Mouse (Mus musculus): ENCODE results near the gene Zbtb21. TPM values are rescaled to one million over a fixed set of nuclear protein-coding genes. Genes with fewer than 3 reads are reported as not detected.

Zbtb21 gene
- polyA plus RNA-seq, 1 experiment from 2014 or later, result 10.4 TPM

GRCm38 (mm10) chr16:97919793-97920192 lies 42.6 kb downstream of the Zbtb21 start:
- no peaks in the 10 kb centered on the region for H3K27me3 ChIP-seq (ENCODE audit: control insufficient read depth, insufficient read depth, low read length)
- ATAC-seq (replicated peaks; ENCODE audit: insufficient number of reproducible peaks, low FRiP score, low TSS enrichment), result no peak
- H3K4me3 ChIP-seq (ENCODE audit: low read depth, low read length), result no peak overlapping the region
- H3K4me2 ChIP-seq, result no peak overlapping the region
- no peak overlapping the region for H3K9ac ChIP-seq (ENCODE audit: low read depth, low read length)
- 22% methylated on average over 2 of the region's 2 CpGs for WGBS (ENCODE audit: insufficient replicate concordance)
- H3K27ac ChIP-seq (ENCODE audit: low read depth, low read length), result no peak overlapping the region
- H3K36me3 ChIP-seq (ENCODE audit: control insufficient read depth, insufficient read depth, low read length), result no peaks in the 10 kb centered on the region
- H3K4me1 ChIP-seq (ENCODE audit: control insufficient read depth, insufficient read depth, low read length), result peaks cover 17% of the 10 kb centered on the region
- no peaks in the 10 kb centered on the region for H3K9me3 ChIP-seq (replicated peaks; ENCODE audit: control insufficient read depth, low read length)

GRCm38 (mm10) chr16:97912873-97913272 lies 49.5 kb downstream of the Zbtb21 start:
- no peaks in the 10 kb centered on the region for H3K27me3 ChIP-seq (ENCODE audit: control insufficient read depth, insufficient read depth, low read length)
- no peak for ATAC-seq (replicated peaks; ENCODE audit: insufficient number of reproducible peaks, low FRiP score, low TSS enrichment)
- H3K27ac ChIP-seq (ENCODE audit: low read depth, low read length), result no peak overlapping the region
- H3K9ac ChIP-seq (ENCODE audit: low read depth, low read length), result no peak overlapping the region
- H3K4me3 ChIP-seq (ENCODE audit: low read depth, low read length), result no peak overlapping the region
- no peaks in the 10 kb centered on the region for H3K9me3 ChIP-seq (replicated peaks; ENCODE audit: control insufficient read depth, low read length)
- no peaks in the 10 kb centered on the region for H3K4me1 ChIP-seq (ENCODE audit: control insufficient read depth, insufficient read depth, low read length)
- no peak overlapping the region for H3K4me2 ChIP-seq
- H3K36me3 ChIP-seq (ENCODE audit: control insufficient read depth, insufficient read depth, low read length), result no peaks in the 10 kb centered on the region

- H3K4me2 ChIP-seq, result no peak overlapping the region
- H3K36me3 ChIP-seq (ENCODE audit: control insufficient read depth, insufficient read depth, low read length), result no peaks in the 10 kb centered on the region
- H3K9ac ChIP-seq (ENCODE audit: low read depth, low read length), result no peak overlapping the region
- 0 out of 2 replicates have a peak, but pooled peaks cover 4% of the 10 kb centered on the region for H3K4me1 ChIP-seq (ENCODE audit: control insufficient read depth, insufficient read depth, low read length)
- no peaks in the 10 kb centered on the region for H3K9me3 ChIP-seq (replicated peaks; ENCODE audit: control insufficient read depth, low read length)
- no peak overlapping the region for H3K4me3 ChIP-seq (ENCODE audit: low read depth, low read length)
- H3K27ac ChIP-seq (ENCODE audit: low read depth, low read length), result no peak overlapping the region
- ATAC-seq (replicated peaks; ENCODE audit: insufficient number of reproducible peaks, low FRiP score, low TSS enrichment), result no peak
- WGBS (ENCODE audit: insufficient replicate concordance), result 94% methylated on average over 1 of the region's 1 CpGs
- no peaks in the 10 kb centered on the region for H3K27me3 ChIP-seq (ENCODE audit: control insufficient read depth, insufficient read depth, low read length)
Observed at GRCm38 (mm10) chr16:97909356-97909755, 53.1 kb downstream of the Zbtb21 start.

- Histone ChIP-seq H3K27ac (ENCODE audit: low read depth, low read length) (no peak overlapping the region), H3K27me3 (ENCODE audit: control insufficient read depth, insufficient read depth, low read length) (no peaks in the 10 kb centered on the region), H3K9ac (ENCODE audit: low read depth, low read length) (no peak overlapping the region), H3K9me3 (replicated peaks; ENCODE audit: control insufficient read depth, low read length) (no peaks in the 10 kb centered on the region), H3K4me3 (ENCODE audit: low read depth, low read length) (no peak overlapping the region), H3K4me2 (no peak overlapping the region), H3K4me1 (ENCODE audit: control insufficient read depth, insufficient read depth, low read length) (0 out of 2 replicates have a peak, but pooled peaks cover 4% of the 10 kb centered on the region), H3K36me3 (ENCODE audit: control insufficient read depth, insufficient read depth, low read length) (no peaks in the 10 kb centered on the region)
- no peak for ATAC-seq (replicated peaks; ENCODE audit: insufficient number of reproducible peaks, low FRiP score, low TSS enrichment)
- 59% methylated on average over 6 of the region's 6 CpGs for WGBS (ENCODE audit: insufficient replicate concordance)
Observed at GRCm38 (mm10) chr16:97907496-97907895, 54.9 kb downstream of the Zbtb21 start.

- ATAC-seq (replicated peaks; ENCODE audit: insufficient number of reproducible peaks, low FRiP score, low TSS enrichment), result no peak
- no peaks in the 10 kb centered on the region for H3K27me3 ChIP-seq (ENCODE audit: control insufficient read depth, insufficient read depth, low read length)
- H3K9ac ChIP-seq (ENCODE audit: low read depth, low read length), result no peak overlapping the region
- no peak overlapping the region for H3K4me2 ChIP-seq
- H3K36me3 ChIP-seq (ENCODE audit: control insufficient read depth, insufficient read depth, low read length), result no peaks in the 10 kb centered on the region
- H3K4me3 ChIP-seq (ENCODE audit: low read depth, low read length), result no peak overlapping the region
- H3K27ac ChIP-seq (ENCODE audit: low read depth, low read length), result no peak overlapping the region
- H3K9me3 ChIP-seq (replicated peaks; ENCODE audit: control insufficient read depth, low read length), result no peaks in the 10 kb centered on the region
- H3K4me1 ChIP-seq (ENCODE audit: control insufficient read depth, insufficient read depth, low read length), result 0 out of 2 replicates have a peak, but pooled peaks cover 4% of the 10 kb centered on the region
Observed at GRCm38 (mm10) chr16:97906337-97906736, 56.1 kb downstream of the Zbtb21 start.

- 58% methylated on average over 2 of the region's 2 CpGs for WGBS (ENCODE audit: insufficient replicate concordance)
- Histone ChIP-seq H3K9ac (ENCODE audit: low read depth, low read length) (no peak overlapping the region), H3K4me2 (no peak overlapping the region), H3K27ac (ENCODE audit: low read depth, low read length) (no peak overlapping the region), H3K4me3 (ENCODE audit: low read depth, low read length) (no peak overlapping the region), H3K4me1 (ENCODE audit: control insufficient read depth, insufficient read depth, low read length) (0 out of 2 replicates have a peak, but pooled peaks cover 4% of the 10 kb centered on the region), H3K9me3 (replicated peaks; ENCODE audit: control insufficient read depth, low read length) (no peaks in the 10 kb centered on the region), H3K36me3 (ENCODE audit: control insufficient read depth, insufficient read depth, low read length) (no peaks in the 10 kb centered on the region), H3K27me3 (ENCODE audit: control insufficient read depth, insufficient read depth, low read length) (no peaks in the 10 kb centered on the region)
- no peak for ATAC-seq (replicated peaks; ENCODE audit: insufficient number of reproducible peaks, low FRiP score, low TSS enrichment)
Observed at GRCm38 (mm10) chr16:97905449-97905991, 56.9 kb downstream of the Zbtb21 start.

GRCm38 (mm10) chr16:97904035-97904434 lies 58.4 kb downstream of the Zbtb21 start:
- no peak for ATAC-seq (replicated peaks; ENCODE audit: insufficient number of reproducible peaks, low FRiP score, low TSS enrichment)
- H3K9ac ChIP-seq (ENCODE audit: low read depth, low read length), result no peak overlapping the region
- H3K4me1 ChIP-seq (ENCODE audit: control insufficient read depth, insufficient read depth, low read length), result 0 out of 2 replicates have a peak, but pooled peaks cover 4% of the 10 kb centered on the region
- no peaks in the 10 kb centered on the region for H3K9me3 ChIP-seq (replicated peaks; ENCODE audit: control insufficient read depth, low read length)
- WGBS (ENCODE audit: insufficient replicate concordance), result 42% methylated on average over 3 of the region's 3 CpGs
- no peaks in the 10 kb centered on the region for H3K36me3 ChIP-seq (ENCODE audit: control insufficient read depth, insufficient read depth, low read length)
- no peak overlapping the region for H3K4me3 ChIP-seq (ENCODE audit: low read depth, low read length)
- H3K27ac ChIP-seq (ENCODE audit: low read depth, low read length), result no peak overlapping the region
- H3K4me2 ChIP-seq, result no peak overlapping the region
- H3K27me3 ChIP-seq (ENCODE audit: control insufficient read depth, insufficient read depth, low read length), result no peaks in the 10 kb centered on the region

GRCm38 (mm10) chr16:97897346-97898024 lies 64.9 kb downstream of the Zbtb21 start:
- Histone ChIP-seq H3K4me3 (ENCODE audit: low read depth, low read length) (no peak overlapping the region), H3K4me2 (no peak overlapping the region), H3K27me3 (ENCODE audit: control insufficient read depth, insufficient read depth, low read length) (no peaks in the 10 kb centered on the region), H3K36me3 (ENCODE audit: control insufficient read depth, insufficient read depth, low read length) (no peaks in the 10 kb centered on the region), H3K9me3 (replicated peaks; ENCODE audit: control insufficient read depth, low read length) (no peaks in the 10 kb centered on the region), H3K9ac (ENCODE audit: low read depth, low read length) (no peak overlapping the region), H3K27ac (ENCODE audit: low read depth, low read length) (no peak overlapping the region), H3K4me1 (ENCODE audit: control insufficient read depth, insufficient read depth, low read length) (peaks cover 8% of the 10 kb centered on the region)
- 60% methylated on average over 5 of the region's 5 CpGs for WGBS (ENCODE audit: insufficient replicate concordance)
- no peak; the same call in 1 of the 2 replicates for ATAC-seq (replicated peaks; ENCODE audit: insufficient number of reproducible peaks, low FRiP score, low TSS enrichment)
